Mouse (Mus musculus) forebrain, embryonic 11.5 days (tissue): ENCODE measurements around the gene Cdk5r1. TPM values are rescaled to one million over a fixed set of nuclear protein-coding genes. Genes with fewer than 3 reads are reported as not detected.
A peak's percentile ranks its signal among the peaks of the same experiment; 100 is the strongest.

ENCODE experiments used
- ATAC-seq: fragments of 200-750 bp; cut with Nextera tagmentation; replicated peaks from 2 replicates; pipeline ENCODE4 v1.8.0; 2017; ENCODE audit warnings: moderate TSS enrichment; ENCODE audit not compliant: low FRiP score
- DNase-seq: peaks from one replicate; pipeline ENCODE4 v3.0.0-alpha.2; 2017; ENCODE audit warnings: low spot score
- H3K27ac ChIP-seq: fragments of 300-500 bp; sonication (generic); 2 replicates; pipeline ENCODE4 v1.5.1; 2014; ENCODE audit warnings: low read depth, low read length
- H3K27me3 ChIP-seq: fragments of 300-500 bp; sonication (generic); 2 replicates; pipeline ENCODE4 v1.6.1; 2014; ENCODE audit warnings: mild to moderate bottlenecking, low read length, mixed read lengths; ENCODE audit not compliant: control insufficient read depth, insufficient read depth
- H3K36me3 ChIP-seq: fragments of 300-500 bp; sonication (generic); 2 replicates; pipeline ENCODE4 v1.6.1; 2014; ENCODE audit warnings: mild to moderate bottlenecking, low read length, moderate library complexity, mixed read lengths; ENCODE audit not compliant: control insufficient read depth, insufficient read depth
- H3K4me1 ChIP-seq: fragments of 300-500 bp; sonication (generic); replicated peaks from 2 replicates; pipeline ENCODE4 v1.6.1; 2014; ENCODE audit warnings: low read length, mixed read lengths; ENCODE audit not compliant: control insufficient read depth, insufficient read depth
- H3K4me2 ChIP-seq: fragments of 300-500 bp; sonication (generic); 2 replicates; pipeline ENCODE4 v1.6.1; 2014; ENCODE audit warnings: low read depth, mild to moderate bottlenecking, low read length, moderate library complexity, mixed read lengths; ENCODE audit not compliant: severe bottlenecking
- H3K4me3 ChIP-seq: fragments of 300-500 bp; sonication (generic); 2 replicates; pipeline ENCODE4 v1.5.1; 2014; ENCODE audit warnings: low read depth, low read length
- H3K9ac ChIP-seq: fragments of 300-500 bp; sonication (generic); 2 replicates; pipeline ENCODE4 v1.6.1; 2014; ENCODE audit warnings: low read length
- H3K9me3 ChIP-seq: fragments of 300-500 bp; sonication (generic); 2 replicates; pipeline ENCODE4 v1.6.1; 2016; ENCODE audit warnings: low read length, mixed read lengths; ENCODE audit not compliant: control insufficient read depth
- WGBS: fragments of 180-500 bp; shearing (Covaris S2); extraction: QIAGEN DNeasy Blood & Tissue Kit; methylation state at CpG from one replicate; pipeline ENCODE4 v1.1.7; 2014; 5-methylcytosine and 5-hydroxymethylcytosine counted together
- polyA plus RNA-seq: library from polyadenylated mRNA; unstranded; fragments of >200 nt; fragmentation: Nextera tagmentation; extraction: Ambion mirVana; gene quantifications from 2 replicates; pipeline ENCODE4 v1.2.1, GENCODE M21; 2014

The Cdk5r1 gene
- polyA plus RNA-seq, 1 experiment from 2014 or later: 15.7 TPM

DNA sequence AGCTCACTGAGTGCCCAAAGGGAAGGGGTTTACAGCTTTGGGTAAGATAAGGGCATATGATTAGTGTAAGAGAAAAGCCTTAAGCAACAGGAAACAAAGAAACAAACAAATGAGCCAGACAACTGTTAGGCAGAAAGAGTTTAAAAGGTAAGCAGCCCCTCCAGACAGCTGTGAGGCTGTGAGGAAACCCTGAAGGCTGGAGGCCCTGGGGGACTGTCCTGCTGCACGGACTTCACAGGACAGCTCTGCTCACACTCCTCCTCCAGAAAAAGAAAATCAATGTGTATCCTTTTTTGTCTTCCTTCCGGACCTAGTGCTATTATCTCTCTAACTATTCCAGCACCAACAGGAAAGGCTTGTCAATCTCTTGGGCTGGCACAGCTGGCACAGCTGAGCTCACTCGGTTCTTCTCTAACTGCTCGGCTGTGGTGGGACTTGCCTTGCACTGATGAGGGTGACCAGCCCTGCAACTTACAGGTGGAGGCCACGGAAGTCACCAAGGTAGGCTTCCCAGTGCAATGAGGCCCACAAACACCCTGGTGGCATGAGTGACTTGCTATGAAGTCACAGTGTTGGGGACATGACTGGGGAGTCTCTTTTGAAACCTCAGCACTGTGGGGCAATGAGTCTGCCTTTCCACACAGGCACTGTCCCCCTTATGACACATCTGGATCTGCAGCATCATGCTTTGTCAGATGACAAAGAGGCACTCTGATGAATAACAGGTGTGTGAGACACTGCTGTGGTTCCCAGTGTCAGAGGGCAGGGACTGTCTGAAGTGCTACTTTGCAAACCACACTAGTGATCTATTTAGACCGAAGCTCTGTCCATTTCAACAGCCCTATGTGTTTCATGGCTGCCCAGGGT lies 27.9 kb downstream of the Cdk5r1 start:
- no peaks in the 10 kb centered on the region for H3K9me3 ChIP-seq
- ATAC-seq (no peak; the same call in 1 of the 2 replicates), DNase-seq (no peak)
- H3K27me3 ChIP-seq: no peaks in the 10 kb centered on the region
- H3K4me3 ChIP-seq: no peak overlapping the region
- H3K9ac ChIP-seq: peak overlapping the region; percentile 50
- peaks cover 23% of the 10 kb centered on the region for H3K4me1 ChIP-seq
- no peaks in the 10 kb centered on the region for H3K36me3 ChIP-seq
- H3K4me2 ChIP-seq: peak overlapping the region; percentile 24; the same call in 1 of the 2 replicates
- peak overlapping the region; percentile 98 for H3K27ac ChIP-seq
- 41% methylated on average over 6 of the region's 6 CpGs for WGBS

- Histone ChIP-seq H3K36me3 (no peaks in the 10 kb centered on the region), H3K4me1 (peaks cover 23% of the 10 kb centered on the region), H3K4me3 (no peak overlapping the region), H3K27me3 (no peaks in the 10 kb centered on the region), H3K27ac (no peak overlapping the region), H3K9me3 (no peaks in the 10 kb centered on the region), H3K4me2 (no peak overlapping the region), H3K9ac (no peak overlapping the region)
- WGBS: 87% methylated on average over 3 of the region's 3 CpGs
- ATAC-seq (no peak), DNase-seq (no peak)
These were observed 28.8 kb downstream of the Cdk5r1 start for GRCm38 (mm10) chr11:80505581-80505980.

DNA sequence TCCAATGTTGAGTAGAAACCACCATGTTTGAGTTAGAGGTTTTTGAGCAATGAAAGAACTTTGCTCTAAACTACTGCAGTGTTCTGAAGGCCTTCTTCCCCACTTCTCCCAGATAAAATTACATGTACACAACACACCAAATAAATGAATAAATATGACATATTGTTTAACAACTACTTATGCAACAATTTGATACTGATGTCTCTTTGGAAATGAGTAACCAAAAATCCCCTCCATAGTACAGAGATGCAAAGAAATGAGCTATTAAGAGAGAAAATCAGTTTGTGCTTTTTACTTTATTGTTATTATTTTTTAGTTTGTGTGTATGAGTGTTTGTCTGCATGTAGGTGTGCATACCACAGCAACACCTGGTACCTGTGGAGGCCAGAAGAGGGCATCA lies 29.7 kb downstream of the Cdk5r1 start:
- DNase-seq (no peak), ATAC-seq (no peak)
- H3K9ac ChIP-seq: no peak overlapping the region
- H3K9me3 ChIP-seq: no peaks in the 10 kb centered on the region
- H3K4me2 ChIP-seq: no peak overlapping the region
- H3K4me3 ChIP-seq: no peak overlapping the region
- H3K27ac ChIP-seq: no peak overlapping the region
- H3K27me3 ChIP-seq: no peaks in the 10 kb centered on the region
- H3K4me1 ChIP-seq: peaks cover 23% of the 10 kb centered on the region
- no peaks in the 10 kb centered on the region for H3K36me3 ChIP-seq

- H3K27ac ChIP-seq: no peak overlapping the region
- no peaks in the 10 kb centered on the region for H3K27me3 ChIP-seq
- no peak overlapping the region for H3K4me3 ChIP-seq
- H3K36me3 ChIP-seq: no peaks in the 10 kb centered on the region
- H3K4me2 ChIP-seq: no peak overlapping the region
- peaks cover 25% of the 10 kb centered on the region for H3K4me1 ChIP-seq
- no peak for DNase-seq
- H3K9ac ChIP-seq: no peak overlapping the region
- 87% methylated on average over 6 of the region's 6 CpGs for WGBS
- no peaks in the 10 kb centered on the region for H3K9me3 ChIP-seq
- no peak for ATAC-seq
These were observed 31.0 kb downstream of the Cdk5r1 start for GRCm38 (mm10) chr11:80507791-80508190.

DNA sequence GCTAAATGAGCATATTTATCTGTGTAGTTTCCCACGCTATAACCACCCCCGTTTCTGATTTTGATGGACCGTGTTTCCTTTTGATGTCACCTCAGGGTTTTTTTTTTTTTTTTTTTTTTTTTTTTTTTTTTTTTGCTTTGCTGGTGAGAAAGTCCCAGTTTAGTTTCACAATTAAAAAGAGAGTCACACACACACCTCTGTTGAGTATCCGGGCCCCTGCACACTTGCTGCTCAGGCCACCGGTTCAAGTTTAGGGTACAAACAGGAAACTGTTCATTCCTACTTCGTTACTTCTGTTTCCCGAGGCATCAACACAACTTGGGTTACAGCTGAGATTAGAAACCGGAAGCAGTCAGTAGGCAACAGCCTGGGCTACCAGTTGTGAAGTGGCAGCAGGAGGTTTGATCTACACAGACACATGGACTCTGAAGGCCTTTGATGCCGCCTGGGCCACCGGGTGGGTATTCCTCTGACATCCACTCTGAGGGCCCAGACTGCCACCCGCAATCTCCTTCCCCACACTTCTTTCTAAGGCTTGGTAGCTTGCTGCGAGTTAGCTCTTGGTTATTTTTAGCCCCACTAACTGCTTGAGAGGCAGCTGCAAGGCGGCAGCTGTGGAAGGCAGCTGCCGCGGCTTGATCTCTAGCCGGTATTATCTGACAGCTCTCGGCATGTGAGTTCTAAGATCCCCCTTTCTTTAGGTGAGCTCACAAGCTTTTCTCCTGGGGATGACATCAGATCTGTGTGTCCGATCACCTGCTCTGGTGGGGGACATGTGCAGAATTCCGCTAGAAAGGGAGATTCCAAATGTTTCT lies 31.7 kb downstream of the Cdk5r1 start:
- no peaks in the 10 kb centered on the region for H3K27me3 ChIP-seq
- WGBS: 49% methylated on average over 19 of the region's 19 CpGs
- peaks cover 20% of the 10 kb centered on the region for H3K4me1 ChIP-seq
- no peak overlapping the region for H3K4me3 ChIP-seq
- no peak overlapping the region for H3K9ac ChIP-seq
- no peak overlapping the region for H3K4me2 ChIP-seq
- no peak for ATAC-seq
- no peaks in the 10 kb centered on the region for H3K9me3 ChIP-seq
- H3K27ac ChIP-seq: peak overlapping the region; percentile 66; the same call in 1 of the 2 replicates
- no peak for DNase-seq
- H3K36me3 ChIP-seq: no peaks in the 10 kb centered on the region

DNA sequence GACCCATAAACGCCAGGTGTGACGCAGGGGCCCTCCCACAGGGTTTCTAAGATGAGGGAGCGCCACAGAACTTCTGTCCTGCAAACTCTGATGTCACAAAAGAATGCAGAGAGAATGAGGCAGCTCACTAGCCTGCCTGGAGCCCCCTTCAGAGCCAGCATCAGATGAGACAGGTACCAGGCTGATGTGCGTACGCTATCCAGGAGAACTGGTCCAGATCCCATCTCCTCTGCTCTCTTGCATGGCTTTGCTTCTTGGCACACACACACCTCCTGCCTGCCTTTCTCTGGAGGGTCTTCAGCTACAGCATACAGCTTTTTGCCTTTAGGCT lies 32.3 kb downstream of the Cdk5r1 start:
- no peaks in the 10 kb centered on the region for H3K27me3 ChIP-seq
- WGBS: 79% methylated on average over 5 of the region's 5 CpGs
- no peaks in the 10 kb centered on the region for H3K36me3 ChIP-seq
- no peak overlapping the region for H3K4me3 ChIP-seq
- H3K9ac ChIP-seq: no peak overlapping the region
- H3K9me3 ChIP-seq: no peaks in the 10 kb centered on the region
- DNase-seq (no peak), ATAC-seq (no peak)
- no peak overlapping the region for H3K4me2 ChIP-seq
- peak overlapping the region; percentile 66; the same call in 1 of the 2 replicates for H3K27ac ChIP-seq
- peaks cover 16% of the 10 kb centered on the region; the same call in 1 of the 2 replicates for H3K4me1 ChIP-seq

GRCm38 (mm10) chr11:80510124-80510523 lies 33.3 kb downstream of the Cdk5r1 start:
- H3K4me1 ChIP-seq: peaks cover 7% of the 10 kb centered on the region; the same call in 1 of the 2 replicates
- no peaks in the 10 kb centered on the region for H3K27me3 ChIP-seq
- ATAC-seq: no peak
- H3K4me2 ChIP-seq: no peak overlapping the region
- no peak overlapping the region for H3K4me3 ChIP-seq
- H3K9me3 ChIP-seq: no peaks in the 10 kb centered on the region
- H3K27ac ChIP-seq: no peak overlapping the region
- H3K9ac ChIP-seq: no peak overlapping the region
- no peaks in the 10 kb centered on the region for H3K36me3 ChIP-seq
- WGBS: 87% methylated on average over 10 of the region's 10 CpGs
- no peak for DNase-seq

DNA sequence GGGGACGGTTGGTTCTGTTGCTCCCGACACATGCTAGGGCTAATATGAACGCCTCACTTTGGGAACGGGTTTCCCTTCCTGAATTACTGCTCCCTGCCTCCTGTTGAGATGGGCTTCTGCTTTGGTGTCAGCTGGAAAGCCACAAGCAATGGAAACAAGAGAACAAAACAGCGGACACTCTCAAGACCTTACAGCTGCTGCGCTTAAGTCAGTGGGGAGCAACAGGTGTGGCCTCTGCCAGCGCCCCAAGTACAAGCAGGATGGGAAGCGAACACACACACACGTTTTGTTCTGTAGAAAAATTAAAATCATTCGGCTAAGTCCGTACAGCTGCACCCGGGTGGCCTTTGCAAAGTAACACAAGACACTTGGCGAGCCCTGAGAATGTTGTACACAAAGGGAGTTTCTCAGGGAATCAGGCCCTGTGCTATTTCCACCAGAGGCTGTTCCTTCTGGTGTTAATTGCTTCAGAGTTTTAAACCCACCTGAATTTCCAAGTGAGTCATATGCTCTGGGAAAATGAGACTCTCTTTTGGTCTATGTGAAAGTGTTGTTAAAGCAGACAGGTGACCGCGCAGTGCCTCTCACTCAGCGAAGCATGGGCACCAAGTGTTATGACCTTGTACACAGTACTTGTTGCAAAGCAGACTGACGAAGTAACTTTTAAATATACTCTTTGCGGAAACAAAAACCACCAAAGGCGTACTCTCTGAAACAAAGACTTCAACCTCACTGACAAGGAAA lies 35.7 kb downstream of the Cdk5r1 start:
- Histone ChIP-seq H3K36me3 (no peaks in the 10 kb centered on the region), H3K4me1 (peaks cover 7% of the 10 kb centered on the region; the same call in 1 of the 2 replicates), H3K27me3 (no peaks in the 10 kb centered on the region), H3K4me3 (no peak overlapping the region), H3K9me3 (no peaks in the 10 kb centered on the region), H3K4me2 (no peak overlapping the region), H3K27ac (no peak overlapping the region), H3K9ac (no peak overlapping the region)
- DNase-seq (no peak), ATAC-seq (no peak)
- WGBS: 67% methylated on average over 19 of the region's 19 CpGs
